Mouse (Mus musculus) liver, embryonic 11.5 days (tissue): Measurements from ENCODE around the gene Lamp2. TPM values are rescaled to one million over a fixed set of nuclear protein-coding genes. Genes with fewer than 3 reads are reported as not detected.
"Not testable (repeated sequence)": the region's sequence is repeated elsewhere in the genome, so short reads cannot be mapped to it uniquely, and the experiment has no call there.

Source experiments
- ATAC-seq: fragments of 200-750 bp; cut with Nextera tagmentation; replicated peaks from 2 replicates; pipeline ENCODE4 v1.8.0; 2017; ENCODE audit warnings: moderate number of reproducible peaks, mild to moderate bottlenecking, moderate TSS enrichment, moderate library complexity; ENCODE audit not compliant: low FRiP score
- DNase-seq: peaks from one replicate; pipeline ENCODE4 v3.0.0-alpha.2; 2017; ENCODE audit warnings: low spot score
- H3K27ac ChIP-seq: fragments of 300-500 bp; sonication (generic); 2 replicates; pipeline ENCODE4 v1.5.1; 2014; ENCODE audit warnings: mild to moderate bottlenecking, low read depth, low read length, control low read depth
- H3K27me3 ChIP-seq: fragments of 300-500 bp; sonication (generic); replicated peaks from 2 replicates; pipeline ENCODE4 v1.6.1; 2014; ENCODE audit warnings: low read length, mixed read lengths; ENCODE audit not compliant: control insufficient read depth, insufficient read depth
- H3K36me3 ChIP-seq: fragments of 300-500 bp; sonication (generic); 2 replicates; pipeline ENCODE4 v1.6.1; 2014; ENCODE audit warnings: mild to moderate bottlenecking, low read length, moderate library complexity, mixed read lengths; ENCODE audit not compliant: control insufficient read depth, insufficient read depth
- H3K4me1 ChIP-seq: fragments of 300-500 bp; sonication (generic); replicated peaks from 2 replicates; pipeline ENCODE4 v1.6.1; 2014; ENCODE audit warnings: low read length, mixed read lengths; ENCODE audit not compliant: control insufficient read depth, insufficient read depth
- H3K4me2 ChIP-seq: fragments of 300-500 bp; sonication (generic); 2 replicates; pipeline ENCODE4 v1.6.1; 2014; ENCODE audit warnings: mild to moderate bottlenecking, control low read depth, moderate library complexity
- H3K4me3 ChIP-seq: fragments of 300-500 bp; sonication (generic); 2 replicates; pipeline ENCODE4 v1.5.1; 2014; ENCODE audit warnings: low read depth, low read length, control low read depth
- H3K9ac ChIP-seq: fragments of 300-500 bp; sonication (generic); 2 replicates; pipeline ENCODE4 v1.6.1; 2014; ENCODE audit warnings: low read depth, low read length, control low read depth
- H3K9me3 ChIP-seq: fragments of 300-500 bp; sonication (generic); 2 replicates; pipeline ENCODE4 v1.6.1; 2016; ENCODE audit warnings: low read length, inconsistent platforms, mixed read lengths; ENCODE audit not compliant: control insufficient read depth
- WGBS: fragments of 180-500 bp; shearing (Covaris S2); extraction: QIAGEN DNeasy Blood & Tissue Kit; methylation state at CpG from one replicate; pipeline ENCODE4 v1.1.7; 2014; 5-methylcytosine and 5-hydroxymethylcytosine counted together
- polyA plus RNA-seq: library from polyadenylated mRNA; unstranded; fragments of >200 nt; fragmentation: Nextera tagmentation; extraction: Ambion mirVana; gene quantifications from 2 replicates; pipeline ENCODE4 v1.2.1, GENCODE M21; 2014

Gene Lamp2
- polyA plus RNA-seq = 76.0 and 81.4 TPM in 2 replicates

DNA sequence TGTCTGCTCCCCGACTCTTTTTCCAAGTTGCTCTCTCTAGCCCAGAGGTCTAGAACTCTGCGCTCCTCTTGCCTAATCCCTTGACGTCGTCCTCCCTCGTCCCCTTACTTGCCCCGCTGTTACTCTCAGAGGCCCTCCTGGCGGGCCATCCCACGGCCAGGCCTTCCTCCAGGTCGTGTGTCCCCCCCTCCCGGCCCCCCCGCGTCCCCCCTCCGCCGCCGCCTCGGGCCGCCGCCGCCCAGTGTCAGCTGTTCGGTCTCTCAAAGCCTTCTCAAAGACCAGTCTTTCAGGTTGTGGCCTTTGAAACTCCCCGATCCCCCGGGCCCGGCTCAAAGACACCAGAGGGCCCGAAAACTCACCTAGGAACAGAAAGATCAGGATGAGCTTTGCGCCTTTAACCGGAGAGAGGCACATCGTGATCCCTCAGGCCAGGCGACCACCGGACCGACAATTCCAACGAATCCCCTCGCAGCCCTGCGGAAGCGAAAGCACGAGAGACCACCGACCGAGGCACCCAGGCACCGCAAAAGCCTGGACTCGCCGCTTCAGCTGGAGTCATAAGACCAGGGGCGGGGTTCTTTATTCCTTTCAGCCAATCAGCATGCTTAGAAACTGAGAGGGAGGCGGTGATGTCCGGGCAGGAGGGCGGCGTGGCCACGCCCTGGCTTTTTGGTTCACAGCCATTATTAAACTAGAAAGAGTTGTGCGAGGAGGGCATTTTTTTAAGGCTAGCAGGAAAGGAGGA, at the start of gene Lamp2:
TSS of gene Lamp2 (minus strand) at position 565 of the 745 bp plus-strand sequence.
- WGBS = 13% methylated on average over 44 of the region's 47 CpGs
- Histone ChIP-seq H3K4me2 (peak within 1 kb of the TSS; percentile 61), H3K9me3 (no peaks in the 10 kb centered on the region), H3K36me3 (0 out of 2 replicates have a peak, but pooled peaks cover 3% of the 10 kb centered on the region), H3K4me1 (no peaks in the 10 kb centered on the region), H3K4me3 (peak within 1 kb of the TSS; percentile 69), H3K27ac (peak within 1 kb of the TSS; percentile 70), H3K27me3 (no peaks in the 10 kb centered on the region), H3K9ac (peak within 1 kb of the TSS; percentile 67)
- DNase-seq (peak; percentile 59), ATAC-seq (peak; percentile 93)

GRCm38 (mm10) chrX:38504846-38505245, 48.6 kb upstream of the Lamp2 start:
- Histone ChIP-seq H3K4me1 (no peaks in the 10 kb centered on the region), H3K27ac (no peak overlapping the region), H3K9ac (no peak overlapping the region), H3K36me3 (no peaks in the 10 kb centered on the region), H3K9me3 (no peaks in the 10 kb centered on the region), H3K4me3 (no peak overlapping the region), H3K27me3 (no peaks in the 10 kb centered on the region), H3K4me2 (no peak overlapping the region)
- ATAC-seq = no peak
- DNase-seq = no peak
- WGBS = 84% methylated on average over 14 of the region's 14 CpGs

GRCm38 (mm10) chrX:38502182-38502581, 45.9 kb upstream of the Lamp2 start:
- 68% methylated on average over 5 of the region's 5 CpGs for WGBS
- H3K36me3 ChIP-seq, ATAC-seq, H3K27ac ChIP-seq, H3K27me3 ChIP-seq, H3K9ac ChIP-seq, H3K9me3 ChIP-seq, H3K4me1 ChIP-seq, H3K4me2 ChIP-seq, H3K4me3 ChIP-seq, DNase-seq: not testable (repeated sequence)

DNA sequence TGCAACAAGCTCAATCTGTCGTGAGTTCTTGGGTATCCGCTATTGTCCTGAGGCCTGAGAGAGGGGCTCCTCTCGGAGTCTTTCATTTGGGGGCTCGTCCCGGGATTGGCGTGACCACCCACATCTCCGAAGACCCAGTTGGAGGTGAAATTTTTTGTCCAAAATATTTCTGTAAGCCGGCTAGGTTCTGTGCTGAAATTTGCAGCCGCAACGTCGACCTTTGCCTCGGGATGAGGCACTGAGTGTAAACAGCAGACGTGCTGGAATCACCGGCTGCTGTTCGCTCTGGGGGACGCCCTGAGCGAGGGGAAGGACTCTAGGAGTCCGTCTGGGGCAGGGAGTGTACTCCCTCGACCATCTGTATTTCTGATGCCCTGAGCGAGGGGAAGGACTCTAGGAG, 29.2 kb upstream of the Lamp2 start:
- H3K4me1 ChIP-seq, H3K9ac ChIP-seq, H3K27ac ChIP-seq, H3K36me3 ChIP-seq, ATAC-seq, H3K4me3 ChIP-seq, H3K9me3 ChIP-seq, DNase-seq, H3K27me3 ChIP-seq: not testable (repeated sequence)
- WGBS = 34% methylated on average over 20 of the region's 20 CpGs
- peak overlapping the region; percentile 17; the same call in 1 of the 2 replicates for H3K4me2 ChIP-seq

GRCm38 (mm10) chrX:38478583-38478982, 22.3 kb upstream of the Lamp2 start:
- no peak overlapping the region for H3K4me3 ChIP-seq
- H3K27ac ChIP-seq = no peak overlapping the region
- no peaks in the 10 kb centered on the region for H3K9me3 ChIP-seq
- no peak overlapping the region for H3K4me2 ChIP-seq
- 80% methylated on average over 1 of the region's 1 CpGs for WGBS
- DNase-seq = no peak
- H3K36me3 ChIP-seq = no peaks in the 10 kb centered on the region
- no peak for ATAC-seq
- no peak overlapping the region for H3K9ac ChIP-seq
- H3K27me3 ChIP-seq = no peaks in the 10 kb centered on the region
- no peaks in the 10 kb centered on the region for H3K4me1 ChIP-seq

GRCm38 (mm10) chrX:38473537-38474299, 17.5 kb upstream of the Lamp2 start:
- H3K27me3 ChIP-seq = no peaks in the 10 kb centered on the region
- no peaks in the 10 kb centered on the region for H3K9me3 ChIP-seq
- 11% methylated on average over 32 of the region's 32 CpGs for WGBS
- DNase-seq (peak; percentile 64), ATAC-seq (peak; percentile 93)
- peak overlapping the region; percentile 52 for H3K9ac ChIP-seq
- peak overlapping the region; percentile 53 for H3K4me2 ChIP-seq
- H3K4me3 ChIP-seq = peak overlapping the region; percentile 52
- H3K4me1 ChIP-seq = no peaks in the 10 kb centered on the region
- H3K27ac ChIP-seq = peak overlapping the region; percentile 85
- H3K36me3 ChIP-seq = no peaks in the 10 kb centered on the region

DNA sequence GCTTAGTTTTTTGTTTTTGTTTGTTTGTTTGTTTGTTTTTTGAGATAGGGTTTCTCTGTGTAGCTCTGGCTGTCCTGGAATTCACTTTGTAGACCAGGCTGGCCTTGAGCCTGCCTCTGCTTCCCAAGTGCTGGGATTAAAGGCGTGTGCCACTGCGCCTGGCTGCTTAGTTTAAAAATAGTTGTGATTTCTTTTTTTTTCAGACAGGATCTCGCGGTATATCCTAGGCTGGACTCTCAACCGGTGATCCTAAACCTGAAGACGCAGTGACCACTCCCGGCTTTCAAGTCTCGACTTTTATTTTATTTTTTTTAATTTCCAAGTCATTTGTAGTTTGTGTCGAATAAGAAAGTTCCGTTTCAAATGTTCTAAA, 16.9 kb upstream of the Lamp2 start:
- 11% methylated on average over 10 of the region's 10 CpGs for WGBS

DNA sequence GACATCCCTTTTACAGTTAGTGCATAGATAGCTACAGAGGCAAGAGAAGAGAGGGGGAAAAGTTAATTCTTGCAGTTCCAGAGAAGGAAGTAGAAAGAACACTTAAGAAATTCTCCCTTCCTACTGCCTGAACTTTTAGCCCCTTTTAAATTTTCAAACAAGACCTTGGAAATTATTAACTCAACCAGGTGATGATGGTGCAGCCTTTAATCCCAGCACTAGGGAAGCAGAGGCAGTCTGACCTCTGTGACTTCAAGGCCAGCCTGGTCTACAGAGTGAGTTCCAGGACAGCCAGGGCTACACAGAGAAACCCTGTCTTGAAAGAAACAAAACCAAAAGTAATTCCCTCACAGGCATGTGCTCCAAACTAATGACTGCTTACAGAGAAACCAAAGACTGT, 10.0 kb upstream of the Lamp2 start:
- no peak for DNase-seq
- no peak overlapping the region for H3K9ac ChIP-seq
- H3K27me3 ChIP-seq = no peaks in the 10 kb centered on the region
- no peaks in the 10 kb centered on the region for H3K4me1 ChIP-seq
- no peak overlapping the region for H3K4me3 ChIP-seq
- H3K9me3 ChIP-seq = no peaks in the 10 kb centered on the region
- H3K27ac ChIP-seq = no peak overlapping the region
- no peak overlapping the region for H3K4me2 ChIP-seq
- ATAC-seq = no peak
- H3K36me3 ChIP-seq = no peaks in the 10 kb centered on the region

More for the DNA sequence above, 16.9 kb upstream of the Lamp2 start:
- no peaks in the 10 kb centered on the region for H3K4me1 ChIP-seq
- no peak for DNase-seq
- no peaks in the 10 kb centered on the region for H3K27me3 ChIP-seq
- peak; percentile 47 for ATAC-seq
- H3K9me3 ChIP-seq = no peaks in the 10 kb centered on the region
- peak overlapping the region; percentile 53 for H3K4me2 ChIP-seq
- H3K36me3 ChIP-seq = no peaks in the 10 kb centered on the region
- no peak overlapping the region for H3K27ac ChIP-seq
- H3K4me3 ChIP-seq = peak overlapping the region; percentile 52; the same call in 1 of the 2 replicates
- H3K9ac ChIP-seq = no peak overlapping the region
